Mouse (Mus musculus) myocyte (in vitro differentiated cells): Measurements from ENCODE around the gene Ncoa5. TPM values are rescaled to one million over a fixed set of nuclear protein-coding genes. Genes with fewer than 3 reads are reported as not detected.

Experiments
- H3K27me3 ChIP-seq: one replicate; pipeline ENCODE4 v1.6.1; 2011; ENCODE audit not compliant: control insufficient read depth, insufficient read depth, insufficient read length
- H3K36me3 ChIP-seq: one replicate; pipeline ENCODE4 v1.6.1; 2011; ENCODE audit not compliant: control insufficient read depth, insufficient read depth
- H3K4me2 ChIP-seq: one replicate; pipeline ENCODE4 v1.6.1; 2011; ENCODE audit warnings: low read depth, control low read depth
- H3K4me3 ChIP-seq: one replicate; pipeline ENCODE4 v1.5.1; 2011; ENCODE audit warnings: mild to moderate bottlenecking, control low read depth, moderate library complexity
- H3K79me2 ChIP-seq: one replicate; pipeline ENCODE4 v1.6.1; 2011; ENCODE audit not compliant: control insufficient read depth, insufficient read depth
- H3ac ChIP-seq: one replicate; pipeline ENCODE4 v1.6.1; 2011; ENCODE audit not compliant: control insufficient read depth, insufficient read length
- CEBPB ChIP-seq: IDR thresholded peaks from 2 replicates; pipeline ENCODE4 v1.6.1; 2011; ENCODE audit warnings: mild to moderate bottlenecking, moderate library complexity; ENCODE audit not compliant: poor library complexity, insufficient read depth, severe bottlenecking
- E2F4 ChIP-seq: IDR thresholded peaks from one replicate; pipeline ENCODE4 v1.6.1; 2011; ENCODE audit warnings: mild to moderate bottlenecking, control low read depth, moderate library complexity; ENCODE audit not compliant: insufficient read depth
- MAX ChIP-seq: IDR thresholded peaks from one replicate; pipeline ENCODE4 v1.6.1; 2011; ENCODE audit warnings: low read depth, mild to moderate bottlenecking, control low read depth
- MYOD1 ChIP-seq, 3 experiments: IDR thresholded peaks; one replicate each; pipeline ENCODE4 v1.6.1; 2011; ENCODE audit warnings: control low read depth in 2 of 3, low read depth in 2 of 3, mild to moderate bottlenecking in 2 of 3, moderate library complexity in 1 of 3; ENCODE audit not compliant: insufficient read length in 2 of 3, control insufficient read depth in 1 of 3
- MYOG ChIP-seq, 3 experiments: IDR thresholded peaks; one replicate each; pipeline ENCODE4 v1.6.1; 2011; ENCODE audit warnings: control low read depth in 2 of 3, low read depth in 2 of 3, mild to moderate bottlenecking in 2 of 3; ENCODE audit not compliant: insufficient read length in 2 of 3, control insufficient read depth in 1 of 3, insufficient read depth in 1 of 3
- POLR2A ChIP-seq: IDR thresholded peaks from one replicate; pipeline ENCODE4 v1.6.1; 2011; ENCODE audit warnings: low read depth, mild to moderate bottlenecking, control low read depth, moderate library complexity; ENCODE audit not compliant: insufficient read length
- POLR2AphosphoS2 ChIP-seq: IDR thresholded peaks from one replicate; pipeline ENCODE4 v1.6.1; 2011; ENCODE audit warnings: low read depth, control low read depth; ENCODE audit not compliant: insufficient read length
- REST ChIP-seq: IDR thresholded peaks from one replicate; pipeline ENCODE4 v1.6.1; 2011; ENCODE audit warnings: mild to moderate bottlenecking, control low read depth, moderate library complexity; ENCODE audit not compliant: insufficient read depth, insufficient read length
- SRF ChIP-seq: IDR thresholded peaks from one replicate; pipeline ENCODE4 v1.6.1; 2011; ENCODE audit warnings: low read depth; ENCODE audit not compliant: control insufficient read depth, insufficient read length
- TCF12 ChIP-seq: IDR thresholded peaks from one replicate; pipeline ENCODE4 v1.6.1; 2011; ENCODE audit warnings: mild to moderate bottlenecking, control low read depth; ENCODE audit not compliant: poor library complexity, insufficient read depth, severe bottlenecking
- TCF3 ChIP-seq: IDR thresholded peaks from one replicate; pipeline ENCODE4 v1.6.1; 2011; ENCODE audit warnings: low read depth, control low read depth; ENCODE audit not compliant: insufficient read length
- USF1 ChIP-seq: IDR thresholded peaks from one replicate; pipeline ENCODE4 v1.6.1; 2011; ENCODE audit warnings: low read depth, mild to moderate bottlenecking, control low read depth, moderate library complexity
- polyA plus RNA-seq: library from polyadenylated mRNA; unstranded; fragments of >200 nt; fragmentation: generic; extraction: Trizol; gene quantifications from one replicate; pipeline ENCODE4 v1.2.1, GENCODE M21; 2012; ENCODE audit warnings: missing spikeins

The Ncoa5 gene
- polyA plus RNA-seq, 1 experiment = 24.0 TPM

- Histone ChIP-seq H3K4me2 (peak within 1 kb of the TSS; percentile 27), H3K36me3 (no peaks in the 10 kb centered on the region), H3ac (no peak within 1 kb of the TSS), H3K27me3 (peaks cover 28% of the 10 kb centered on the region), H3K79me2 (no peaks in the 10 kb centered on the region), H3K4me3 (no peak within 1 kb of the TSS)
- TF ChIP-seq USF1 = no peak
Observed at GRCm38 (mm10) chr2:165054888-165055852, 20.5 kb upstream of the Ncoa5 start, which contains the start of gene Cd40. Gene Cd40, plus strand, starts transcription at chr2:165055627.

- Histone ChIP-seq H3K79me2 (no peaks in the 10 kb centered on the region), H3K27me3 (peaks cover 26% of the 10 kb centered on the region), H3K36me3 (no peaks in the 10 kb centered on the region), H3K4me2 (no peak overlapping the region), H3ac (no peak overlapping the region), H3K4me3 (no peak overlapping the region)
- no peak for TF ChIP-seq POLR2A
- no peak for TF ChIP-seq CEBPB
- TF ChIP-seq POLR2AphosphoS2 = no peak
- TF ChIP-seq TCF3 = no peak
- TF ChIP-seq MAX = no peak
- no peak for TF ChIP-seq TCF12
- no peak for TF ChIP-seq SRF
- TF ChIP-seq USF1 = no peak
- TF ChIP-seq MYOG (IDR thresholded peaks at IDR 0.05; ENCODE audit: control insufficient read depth in 1 of 3, insufficient read depth in 1 of 3, insufficient read length in 2 of 3, low read depth in 2 of 3) = no peak
- no peak for TF ChIP-seq REST
- no peak for TF ChIP-seq E2F4
- no peak for TF ChIP-seq MYOD1 (IDR thresholded peaks at IDR 0.05; ENCODE audit: control insufficient read depth in 1 of 3, insufficient read length in 2 of 3, low read depth in 2 of 3)
Observed at GRCm38 (mm10) chr2:165051566-165051965, 16.9 kb upstream of the Ncoa5 start.

GRCm38 (mm10) chr2:165050826-165051548, 16.3 kb upstream of the Ncoa5 start:
- Histone ChIP-seq H3K4me2 (no peak overlapping the region), H3K4me3 (no peak overlapping the region), H3ac (no peak overlapping the region), H3K27me3 (peaks cover 24% of the 10 kb centered on the region), H3K79me2 (no peaks in the 10 kb centered on the region), H3K36me3 (no peaks in the 10 kb centered on the region)
- TF ChIP-seq REST (no peak), TCF12 (no peak), CEBPB (no peak), SRF (no peak), MYOG (IDR thresholded peaks at IDR 0.05; ENCODE audit: control insufficient read depth in 1 of 3, insufficient read depth in 1 of 3, insufficient read length in 2 of 3, low read depth in 2 of 3) (no peak), POLR2AphosphoS2 (no peak), TCF3 (no peak), MAX (no peak), USF1 (no peak), MYOD1 (IDR thresholded peaks at IDR 0.05; ENCODE audit: control insufficient read depth in 1 of 3, insufficient read length in 2 of 3, low read depth in 2 of 3) (no peak), POLR2A (no peak), E2F4 (no peak)

- H3K36me3 ChIP-seq = no peaks in the 10 kb centered on the region
- no peak overlapping the region for H3K4me2 ChIP-seq
- peaks cover 12% of the 10 kb centered on the region for H3K27me3 ChIP-seq
- no peak overlapping the region for H3ac ChIP-seq
- no peaks in the 10 kb centered on the region for H3K79me2 ChIP-seq
- no peak for TF ChIP-seq MYOD1 (IDR thresholded peaks at IDR 0.05; ENCODE audit: control insufficient read depth in 1 of 3, insufficient read length in 2 of 3, low read depth in 2 of 3)
- no peak for TF ChIP-seq POLR2AphosphoS2
- no peak for TF ChIP-seq CEBPB
- TF ChIP-seq TCF12 = no peak
- TF ChIP-seq E2F4 = no peak
- TF ChIP-seq MYOG (IDR thresholded peaks at IDR 0.05; ENCODE audit: control insufficient read depth in 1 of 3, insufficient read depth in 1 of 3, insufficient read length in 2 of 3, low read depth in 2 of 3) = no peak
- TF ChIP-seq MAX = no peak
- TF ChIP-seq USF1 = no peak
- H3K4me3 ChIP-seq = no peak overlapping the region
Observed at GRCm38 (mm10) chr2:165049044-165049443, 14.4 kb upstream of the Ncoa5 start.

- TF ChIP-seq POLR2AphosphoS2 = no peak
- no peak for TF ChIP-seq SRF
- TF ChIP-seq TCF3 = no peak
- TF ChIP-seq USF1 = no peak
- TF ChIP-seq E2F4 = no peak
- TF ChIP-seq POLR2A = no peak
- no peak for TF ChIP-seq MYOG (IDR thresholded peaks at IDR 0.05; ENCODE audit: control insufficient read depth in 1 of 3, insufficient read depth in 1 of 3, insufficient read length in 2 of 3, low read depth in 2 of 3)
- TF ChIP-seq REST = no peak
- TF ChIP-seq MAX = no peak
- no peak for TF ChIP-seq CEBPB
- TF ChIP-seq MYOD1 (IDR thresholded peaks at IDR 0.05; ENCODE audit: control insufficient read depth in 1 of 3, insufficient read length in 2 of 3, low read depth in 2 of 3) = no peak
- TF ChIP-seq TCF12 = no peak
- H3K27me3 ChIP-seq = peaks cover 15% of the 10 kb centered on the region
- H3K4me2 ChIP-seq = no peak overlapping the region
- H3ac ChIP-seq = no peak overlapping the region
- no peak overlapping the region for H3K4me3 ChIP-seq
- H3K36me3 ChIP-seq = no peaks in the 10 kb centered on the region
- no peaks in the 10 kb centered on the region for H3K79me2 ChIP-seq
Observed at GRCm38 (mm10) chr2:165043729-165044128, 9.1 kb upstream of the Ncoa5 start.
